Mouse (Mus musculus) embryo, embryonic 10.5 days (tissue): Measurements from ENCODE around the gene Med1.
"Not testable (repeated sequence)": the region's sequence is repeated elsewhere in the genome, so short reads cannot be mapped to it uniquely, and the experiment has no call there.

Experiments
- DNase-seq: peaks from one replicate; pipeline ENCODE4 v3.0.0-alpha.2; 2015; ENCODE audit warnings: low spot score

Med1 gene

DNA sequence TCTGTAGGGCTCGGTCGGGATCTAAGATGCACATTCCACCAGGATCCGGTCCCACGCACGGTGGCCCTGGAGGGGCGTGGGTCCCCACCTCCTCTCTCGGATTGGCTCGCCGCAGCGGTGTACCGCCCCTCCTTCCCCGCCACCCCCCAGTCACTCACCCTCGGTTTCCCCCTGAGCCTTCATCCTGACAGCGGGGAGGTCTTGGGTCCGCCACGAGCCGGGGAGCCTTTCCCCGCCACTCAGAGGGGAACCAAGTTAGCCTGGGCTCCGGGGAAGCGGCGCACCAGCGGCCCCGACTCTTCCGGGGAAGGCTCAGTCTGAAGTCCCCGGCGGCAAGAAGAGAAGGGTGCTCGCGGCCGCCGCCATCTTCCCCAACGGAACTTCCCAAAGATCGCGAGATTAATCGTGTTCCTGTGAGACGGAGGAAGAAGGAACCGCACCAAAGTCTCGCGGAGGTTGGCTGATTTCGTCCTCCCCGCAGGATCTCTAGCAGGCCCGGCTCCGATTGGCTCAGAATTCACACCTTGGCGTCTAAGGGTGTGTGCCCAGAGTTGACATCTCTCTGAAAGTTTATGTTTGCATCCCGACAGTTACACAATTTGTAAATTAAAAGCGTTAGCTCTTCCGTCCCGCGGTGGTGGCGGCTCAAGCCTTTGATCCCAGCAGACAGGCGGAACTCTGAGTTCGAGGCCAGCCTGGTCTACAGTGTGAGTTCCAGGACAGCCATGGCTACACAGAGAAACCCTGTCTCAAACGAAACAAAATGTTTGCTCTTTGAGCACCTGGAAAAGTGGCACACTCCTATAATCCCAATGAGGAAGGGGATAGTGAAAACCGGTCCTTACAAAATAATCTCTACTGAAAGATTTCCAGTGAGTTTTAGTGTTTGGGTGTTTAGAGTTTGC is at the start of gene Med1:
Gene Med1, minus strand, starts transcription at position 393 of the 905 bp plus-strand sequence.
- DNase-seq, result peak; percentile 99

DNA sequence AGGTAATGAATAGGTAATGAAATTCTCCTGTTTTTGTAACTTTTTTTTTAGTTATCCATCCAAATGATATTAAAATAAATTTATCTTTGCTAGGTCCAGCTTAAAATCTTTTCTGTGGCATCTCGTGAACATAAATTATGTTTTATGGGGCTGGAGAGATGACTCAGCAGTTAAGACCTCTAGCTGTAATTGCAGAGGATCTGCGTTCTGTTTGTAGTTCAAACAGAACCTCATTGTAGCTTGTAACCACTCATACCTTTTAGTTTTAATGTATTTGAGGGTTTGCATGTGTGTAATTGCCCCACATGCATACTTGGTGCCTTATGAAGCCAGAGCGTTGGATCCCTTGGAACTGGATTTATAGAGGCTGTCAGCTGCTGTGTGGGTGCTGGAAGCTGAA is 45.9 kb upstream of the Med1 start:
- no peak for DNase-seq

DNA sequence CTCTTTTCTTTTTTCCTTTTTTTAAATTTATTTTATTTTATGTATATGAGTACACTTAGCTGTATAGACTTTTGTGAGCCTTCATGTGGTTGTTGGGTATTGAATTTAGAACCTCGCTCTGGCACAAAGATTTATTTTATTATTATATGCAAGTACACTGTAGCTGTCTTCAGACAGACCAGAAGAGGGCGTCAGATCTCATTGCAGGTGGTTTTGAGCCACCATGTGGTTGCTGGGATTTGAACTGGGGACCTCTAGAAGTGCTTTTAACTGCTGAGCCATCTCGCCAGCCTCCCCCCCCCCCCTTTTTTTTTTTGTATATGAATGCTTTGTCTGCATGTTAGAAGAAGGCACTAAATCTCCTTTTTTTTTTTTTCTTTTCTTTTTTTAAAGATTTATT is 45.3 kb upstream of the Med1 start:
- DNase-seq, result no peak

DNA sequence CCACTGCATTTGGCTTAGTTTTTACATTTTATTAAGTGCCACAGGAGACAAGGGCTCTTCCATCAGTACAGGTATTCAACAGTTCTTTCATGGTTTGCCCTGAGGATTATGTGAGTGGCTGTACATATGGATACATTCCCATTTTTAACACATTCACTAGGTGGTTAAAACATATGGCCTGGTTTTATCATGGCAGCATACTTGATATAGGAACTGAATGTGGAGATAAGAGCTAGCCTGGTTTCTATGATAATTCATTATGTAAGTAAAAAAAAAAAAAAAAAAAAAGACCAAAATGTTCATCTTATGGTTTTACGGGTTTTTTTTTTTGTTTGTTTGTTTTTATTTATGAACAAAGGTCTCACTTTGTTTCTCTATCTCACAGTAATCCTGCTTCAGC is 33.3 kb upstream of the Med1 start:
- no peak for DNase-seq

DNA sequence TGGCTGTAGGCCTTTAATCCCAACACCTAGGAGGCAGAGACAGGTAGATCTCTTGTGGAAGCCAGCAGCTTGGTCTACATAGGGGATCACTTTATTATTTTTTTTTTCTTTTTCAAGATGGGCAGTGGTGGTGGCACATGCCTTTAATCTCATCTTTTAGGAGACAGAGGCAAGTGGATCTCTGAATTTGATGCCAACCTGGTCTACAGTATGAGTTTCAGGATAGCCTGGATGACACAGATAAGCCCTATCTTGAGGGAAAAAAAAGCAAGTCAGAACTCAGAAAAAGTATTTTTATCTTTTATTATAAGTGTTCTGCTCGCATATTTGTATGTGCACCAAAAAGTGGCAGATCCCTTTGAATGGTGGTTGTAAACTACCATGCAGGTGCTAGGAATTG is 20.2 kb upstream of the Med1 start:
- DNase-seq, result no peak

DNA sequence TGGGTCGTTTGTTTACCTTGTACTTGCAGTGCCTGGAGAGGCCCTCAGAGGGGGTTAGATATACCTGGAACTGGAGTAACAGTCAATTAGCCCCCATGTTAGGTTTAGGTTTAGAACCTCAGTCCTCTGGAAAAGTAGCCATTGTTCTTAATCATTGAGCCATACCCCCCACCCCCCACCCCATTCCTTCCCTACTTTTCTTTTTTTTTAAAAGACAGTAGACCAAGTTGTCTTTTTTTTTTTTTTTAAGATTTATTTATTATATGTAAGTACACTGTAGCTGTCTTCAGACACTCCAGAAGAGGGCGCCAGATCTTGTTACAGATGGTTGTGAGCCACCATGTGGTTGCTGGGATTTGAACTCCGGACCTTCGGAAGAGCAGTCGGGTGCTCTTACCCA is 16.6 kb upstream of the Med1 start:
- DNase-seq, result not testable (repeated sequence)

DNA sequence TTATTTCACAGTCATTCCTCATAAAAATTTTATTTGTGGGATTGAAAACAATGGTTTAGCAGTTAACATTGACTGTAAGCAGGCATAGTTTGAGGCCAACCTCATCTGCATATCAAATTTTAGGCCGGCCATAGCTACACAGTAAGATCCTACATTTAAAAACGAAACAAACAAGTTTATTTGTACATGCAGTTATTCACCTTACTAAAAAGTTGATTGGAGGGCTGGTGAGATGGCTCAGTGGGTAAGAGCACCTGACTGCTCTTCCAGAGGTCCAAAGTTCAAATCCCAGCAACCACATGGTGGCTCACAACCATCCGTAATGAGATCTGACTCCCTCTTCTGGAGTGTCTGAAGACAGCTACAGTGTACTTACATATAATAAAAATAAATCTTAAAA is 13.2 kb upstream of the Med1 start:
- not testable (repeated sequence) for DNase-seq

DNA sequence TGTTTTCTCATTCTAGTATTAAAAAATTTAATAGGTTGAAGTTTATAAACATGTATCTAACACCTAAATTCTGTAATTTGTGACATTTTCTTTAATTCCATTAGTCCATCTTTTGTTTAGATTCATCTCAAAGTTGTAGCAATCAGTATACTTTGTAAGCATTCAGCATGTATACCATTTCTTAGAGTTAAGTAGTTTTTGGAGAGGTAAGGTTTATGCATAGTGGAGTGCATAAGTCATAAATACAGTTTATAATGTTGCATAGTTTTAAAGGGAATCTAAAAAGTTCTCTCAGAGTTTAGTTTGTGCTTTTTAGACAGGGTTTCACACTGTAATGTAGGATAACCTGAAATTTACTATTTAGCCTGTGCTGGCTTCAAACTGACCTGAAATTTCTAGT is 12.4 kb upstream of the Med1 start:
- DNase-seq, result no peak

DNA sequence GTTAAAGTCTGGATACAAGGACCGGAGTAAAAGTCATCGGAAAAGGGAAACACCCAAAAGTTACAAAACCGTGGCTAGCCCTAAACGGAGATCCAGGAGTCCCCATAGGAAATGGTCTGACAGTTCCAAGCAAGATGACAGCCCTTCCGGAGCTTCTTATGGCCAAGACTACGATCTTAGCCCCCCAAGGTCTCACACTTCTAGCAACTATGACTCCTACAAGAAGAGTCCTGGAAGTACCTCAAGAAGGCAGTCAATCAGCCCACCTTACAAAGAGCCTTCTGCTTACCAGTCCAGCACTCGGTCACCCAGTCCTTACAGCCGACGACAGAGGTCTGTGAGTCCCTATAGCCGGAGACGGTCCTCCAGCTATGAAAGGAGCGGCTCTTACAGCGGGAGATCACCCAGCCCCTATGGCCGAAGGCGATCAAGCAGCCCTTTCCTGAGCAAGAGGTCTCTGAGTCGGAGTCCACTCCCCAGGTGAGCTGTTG is 10.9 kb upstream of the Med1 start:
- DNase-seq, result peak; percentile 34

DNA sequence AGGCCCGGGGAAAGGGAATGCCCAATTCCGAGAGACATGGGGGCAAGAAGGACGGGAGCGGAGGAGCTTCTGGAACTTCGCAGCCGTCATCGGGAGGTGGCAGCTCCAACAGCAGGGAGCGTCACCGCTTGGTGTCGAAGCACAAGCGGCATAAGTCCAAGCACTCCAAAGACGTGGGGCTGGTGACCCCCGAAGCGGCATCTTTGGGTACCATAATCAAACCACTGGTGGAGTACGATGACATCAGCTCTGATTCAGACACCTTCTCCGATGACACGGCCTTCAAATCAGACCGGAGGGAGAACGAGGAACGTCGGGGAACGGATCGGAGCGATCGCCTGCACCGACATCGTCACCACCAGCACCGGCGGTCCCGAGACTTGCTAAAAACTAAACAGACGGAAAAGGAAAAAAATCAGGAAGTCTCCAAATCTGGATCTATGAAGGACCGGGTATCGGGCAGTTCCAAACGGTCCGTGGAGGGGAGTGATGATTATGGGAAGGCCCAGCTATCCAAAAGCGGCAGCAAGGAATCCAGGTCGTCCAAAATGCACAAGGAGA is 10.3 kb upstream of the Med1 start:
- DNase-seq, result no peak

DNA sequence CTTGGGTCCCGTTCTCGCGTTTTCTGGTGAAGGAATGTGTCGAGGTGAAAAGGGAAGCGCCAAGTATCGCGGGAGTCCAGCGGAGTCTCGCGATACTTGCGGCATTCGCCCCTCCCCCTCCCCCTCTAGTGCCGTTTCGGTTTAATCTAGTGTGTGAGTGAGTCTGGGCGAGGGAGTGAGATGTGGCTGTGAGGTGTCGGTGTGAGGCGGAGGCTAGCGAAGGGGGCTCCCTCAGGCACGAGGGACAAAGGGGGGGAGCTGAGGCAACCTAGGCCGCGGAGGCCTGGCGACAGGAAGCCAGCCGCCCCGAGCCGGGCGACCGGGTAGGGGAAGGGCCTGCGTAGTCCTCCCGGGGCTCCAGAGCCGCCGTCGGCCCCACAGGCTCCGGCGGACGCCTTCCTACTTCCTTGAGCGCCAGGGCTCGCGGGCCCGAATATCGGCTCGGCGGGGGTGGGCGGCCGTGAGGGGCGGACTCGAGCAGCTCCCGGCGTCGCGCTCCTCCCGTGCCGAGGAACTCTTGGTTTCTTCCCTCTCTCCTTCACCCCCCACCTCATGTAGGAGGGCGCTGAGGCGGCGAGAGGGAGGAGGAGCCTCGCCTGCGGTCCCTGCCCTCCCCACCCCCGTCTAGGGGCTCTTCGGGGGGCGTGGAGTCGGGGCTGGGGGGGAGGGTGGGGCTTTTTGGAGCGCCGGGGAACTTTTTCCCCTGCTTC is 9.7 kb upstream of the Med1 start, which contains the start of gene Cdk12:
Gene Cdk12, plus strand, starts transcription at position 419 of the 710 bp plus-strand sequence.
- peak; percentile 100 for DNase-seq

DNA sequence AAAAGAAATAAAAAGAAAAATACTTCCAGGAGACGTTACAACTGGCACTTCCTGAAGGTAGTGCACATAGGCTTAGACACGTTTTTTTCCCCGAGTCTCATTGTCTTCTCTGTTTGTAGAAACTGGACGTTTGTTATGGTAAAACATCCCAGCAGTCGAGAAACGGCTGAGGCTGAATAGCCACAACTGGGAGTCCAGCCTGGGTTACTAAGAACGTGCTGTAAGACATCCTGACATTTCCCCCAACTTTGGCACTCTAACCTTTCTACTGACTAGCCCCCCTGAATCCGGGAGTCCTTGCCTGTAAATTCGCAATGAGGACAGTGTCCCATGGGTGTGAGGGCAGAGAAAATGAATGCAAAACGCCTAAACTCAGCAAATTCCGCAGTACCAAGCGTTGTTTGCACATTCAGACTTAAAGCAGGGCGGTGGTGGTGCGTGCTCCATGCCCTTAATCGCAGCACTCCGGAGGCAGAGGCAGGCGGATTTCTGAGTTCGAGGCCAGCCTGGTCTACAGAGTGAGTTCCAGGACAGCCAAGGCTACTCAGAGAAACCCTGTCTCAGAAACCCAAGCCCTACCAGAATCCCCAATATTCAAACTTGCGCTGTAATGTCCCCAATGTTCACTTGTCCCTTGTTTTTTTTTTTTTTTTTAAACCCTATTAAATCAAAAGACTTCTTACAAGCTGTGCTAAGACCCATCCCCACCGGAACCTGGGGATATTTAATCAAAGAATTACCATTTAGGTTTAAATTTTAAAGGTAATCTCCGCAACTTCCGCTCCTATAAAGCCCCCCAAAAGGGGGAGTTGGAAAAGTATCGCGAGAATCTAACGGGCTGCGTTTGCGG is 8.9 kb upstream of the Med1 start:
- DNase-seq, result peak; percentile 54

DNA sequence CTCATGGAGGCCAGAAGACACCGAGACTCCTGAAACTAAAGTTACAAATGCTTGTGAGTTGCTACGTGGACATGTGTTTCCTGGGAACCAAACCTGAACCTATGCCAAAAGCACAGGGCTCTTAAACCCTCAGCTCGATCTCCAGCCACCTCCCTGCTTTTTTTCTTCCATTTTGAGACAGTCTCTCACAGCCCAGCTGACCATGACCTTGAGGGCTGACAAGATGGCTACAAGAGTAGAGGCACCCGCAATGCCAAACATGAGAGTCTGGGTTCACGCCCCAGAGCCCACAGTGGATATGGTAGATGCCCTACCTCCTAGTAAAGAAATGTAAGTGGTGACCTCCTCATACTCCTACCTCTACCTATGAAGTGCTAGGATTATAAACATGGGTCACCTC is 2.3 kb downstream of the Med1 start:
- DNase-seq, result no peak

DNA sequence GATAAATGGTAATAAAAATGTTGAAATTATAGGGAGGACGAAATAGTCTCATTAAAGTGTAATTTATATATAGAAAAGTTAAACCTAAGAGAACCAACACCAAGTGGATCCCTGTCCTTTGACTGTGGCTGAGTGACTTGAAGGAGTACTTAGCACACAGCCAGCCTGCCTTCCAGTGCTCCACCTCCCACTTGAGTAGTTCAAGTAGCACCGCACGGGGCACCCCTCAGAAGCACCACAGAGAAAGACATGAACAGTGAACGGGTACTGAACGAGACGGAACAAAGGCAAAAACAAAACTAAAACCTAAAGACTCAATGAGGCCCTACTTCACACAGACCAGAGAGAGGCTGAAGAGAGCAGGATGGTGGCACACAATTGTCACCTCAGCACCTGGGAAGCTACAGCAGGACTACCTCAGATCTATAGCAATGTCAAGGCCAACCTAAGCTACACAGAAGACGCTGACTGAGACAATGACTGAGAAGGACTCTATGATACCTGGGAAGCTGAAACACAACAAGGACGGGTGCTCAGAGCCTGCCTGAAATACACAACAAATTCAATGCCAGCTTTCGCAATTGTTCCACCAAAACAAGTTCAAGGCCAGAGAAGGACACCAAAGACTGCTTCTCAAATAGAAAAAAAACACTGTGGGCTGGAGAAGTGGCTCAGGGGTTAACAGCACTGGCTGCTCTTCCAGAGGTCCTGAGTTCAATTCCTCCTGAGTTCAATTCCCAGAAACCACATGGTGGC is 5.3 kb downstream of the Med1 start:
- no peak for DNase-seq

DNA sequence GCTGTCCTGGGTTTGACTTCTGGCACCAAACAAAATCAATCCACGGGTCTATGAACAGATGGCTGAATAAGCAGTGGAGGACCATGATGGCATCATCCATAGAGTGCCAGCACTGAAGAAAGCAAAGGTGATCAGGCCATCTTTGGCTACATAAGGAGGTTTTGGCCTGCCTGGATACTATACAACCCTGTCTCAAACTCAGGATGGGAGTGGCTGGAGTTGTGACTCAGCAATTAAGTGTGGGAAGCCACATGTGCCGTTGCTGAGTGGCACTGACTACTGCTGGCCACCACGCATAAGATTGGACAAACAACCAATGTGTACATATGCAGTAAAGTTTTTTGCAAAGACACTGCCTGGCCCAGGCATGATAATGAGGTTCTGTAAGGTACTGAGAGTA is 10.9 kb downstream of the Med1 start:
- DNase-seq, result not testable (repeated sequence)

DNA sequence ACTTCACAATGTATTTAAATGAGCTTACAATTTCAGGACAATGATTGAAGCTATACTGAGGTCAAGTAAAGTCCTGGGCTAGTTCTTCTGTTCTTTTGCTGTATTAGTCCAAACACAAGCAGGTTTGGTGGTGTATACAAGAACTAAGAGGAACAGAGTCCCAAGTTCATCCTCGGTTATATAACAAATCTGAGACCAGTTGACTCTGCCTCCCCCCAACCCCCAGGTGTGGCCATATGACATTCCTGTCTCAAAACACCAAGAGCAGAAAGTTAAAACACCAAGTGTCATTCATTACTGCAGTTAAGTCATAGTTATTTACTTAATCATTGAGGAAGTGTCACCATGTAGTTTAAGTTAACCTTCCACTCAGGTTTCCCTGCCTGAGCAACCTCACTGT is 24.7 kb downstream of the Med1 start:
- DNase-seq, result no peak

DNA sequence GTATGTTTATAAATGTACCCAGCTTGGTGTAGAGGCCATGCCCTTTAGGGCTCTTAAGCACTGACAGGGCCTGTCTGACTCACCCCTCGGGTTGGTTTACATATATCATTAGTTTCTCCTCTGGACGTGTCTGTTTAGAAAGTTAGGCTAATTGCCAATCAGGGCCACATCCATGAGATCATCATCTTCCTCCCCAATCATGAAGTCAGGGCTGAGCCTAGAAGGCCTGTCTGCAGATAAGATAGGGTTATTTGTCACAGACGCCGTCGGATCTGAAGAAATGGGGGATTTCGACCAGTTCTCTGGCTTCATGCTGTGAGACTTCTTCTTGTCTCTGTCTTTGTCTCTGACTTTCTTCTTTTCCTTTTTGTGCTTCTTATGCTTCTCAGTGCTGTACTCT is 38.0 kb downstream of the Med1 start:
- no peak for DNase-seq

DNA sequence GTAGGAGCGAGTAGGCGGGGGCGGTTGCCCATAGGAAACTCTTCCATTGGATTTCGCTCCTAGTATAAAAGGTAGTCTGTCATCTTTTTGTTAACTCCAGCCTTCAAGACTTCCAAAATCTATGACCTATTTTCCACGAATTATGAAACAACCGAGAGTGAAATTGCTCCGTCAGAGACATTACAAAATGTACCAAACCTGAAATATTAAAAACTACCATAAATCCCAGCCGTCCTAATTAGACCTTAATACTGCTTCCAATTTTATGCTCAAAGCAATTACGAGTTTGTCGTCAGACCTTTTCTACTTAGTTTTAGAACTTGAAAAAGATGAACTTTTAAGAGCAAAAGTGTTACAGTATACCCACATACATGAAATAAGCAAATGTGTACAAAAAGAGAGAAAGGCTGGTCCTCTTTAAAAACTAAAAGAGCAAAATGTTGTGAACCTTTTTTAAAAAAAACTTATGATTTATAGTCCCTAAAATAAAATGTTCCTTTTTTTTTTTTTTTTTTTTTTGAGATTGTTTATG is 42.4 kb downstream of the Med1 start:
- no peak for DNase-seq

DNA sequence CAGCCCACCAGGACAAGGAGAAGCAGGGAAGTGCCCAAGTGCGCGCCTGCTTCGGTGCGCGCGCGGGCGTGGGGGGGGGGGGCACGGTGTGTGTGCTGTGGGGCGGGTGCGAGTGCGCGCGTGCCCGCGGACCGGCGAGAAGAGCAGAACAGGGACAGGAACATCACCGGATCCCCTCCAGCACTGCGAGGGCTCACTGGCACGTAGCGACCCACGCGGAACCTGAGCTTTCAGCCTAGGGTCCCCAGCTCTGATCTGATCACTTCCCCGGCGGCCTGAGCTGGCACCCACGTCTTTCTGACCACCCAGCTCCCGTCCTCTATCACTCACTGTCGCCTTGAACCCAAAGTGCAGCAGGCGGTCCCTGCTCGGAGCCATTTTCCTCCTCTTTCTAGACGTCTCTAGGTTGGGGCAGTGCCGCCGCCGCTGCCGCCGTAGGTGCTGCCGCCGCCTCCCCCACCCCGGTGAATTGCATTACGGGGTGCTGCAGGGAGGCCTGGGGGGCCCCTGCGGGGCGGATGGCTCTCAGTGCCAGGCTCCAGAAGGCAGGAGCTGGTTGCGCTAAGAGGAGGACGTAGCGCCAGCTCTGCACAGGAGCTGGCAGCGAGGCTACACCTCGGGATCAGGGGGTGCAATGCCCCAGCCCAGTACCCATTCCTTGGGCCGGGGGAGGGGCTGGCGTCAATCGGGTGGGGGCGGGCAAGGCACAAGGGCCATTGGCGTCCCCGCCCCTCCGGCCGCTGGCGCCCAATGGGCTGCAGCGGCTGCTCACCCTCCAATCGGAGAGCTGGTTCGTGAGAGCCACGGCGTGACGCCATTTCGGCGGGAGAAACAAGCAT is 43.1 kb downstream of the Med1 start, which contains the start of gene Fbxl20:
Gene Fbxl20, minus strand, starts transcription at position 618 of the 839 bp plus-strand sequence.
- DNase-seq, result peak; percentile 98

DNA sequence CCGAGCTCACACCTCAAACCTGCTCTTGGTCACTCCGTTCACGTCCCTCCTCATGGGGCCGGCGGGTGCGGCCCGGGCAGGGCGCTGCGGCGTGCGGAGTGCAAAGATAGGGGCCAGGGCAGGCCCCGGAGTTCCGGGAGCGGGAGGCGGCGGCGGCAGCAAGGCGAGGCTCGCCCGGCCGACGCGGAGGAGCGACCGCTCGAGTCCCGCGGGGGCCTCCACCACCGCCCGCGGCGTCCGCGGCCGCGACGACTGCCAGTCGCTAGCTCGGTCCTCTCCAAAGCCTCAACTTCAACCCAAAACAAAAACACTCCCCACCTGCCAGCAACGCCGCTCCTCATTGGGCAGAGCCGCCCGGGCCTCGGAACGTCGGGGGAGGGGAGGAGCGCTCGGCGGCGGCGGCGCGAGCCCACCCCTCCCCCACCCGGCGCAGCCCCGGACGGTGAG is 43.8 kb downstream of the Med1 start:
- DNase-seq, result peak; percentile 94
